Mouse (Mus musculus) cortical plate, adult 2 months (tissue): ENCODE results near the gene Fam192a.

Experiments
- CTCF ChIP-seq: fragments of 200-500 bp; IDR thresholded peaks from 2 replicates; pipeline ENCODE4 v1.5.1; 2011; ENCODE audit warnings: mild to moderate bottlenecking, control low read depth, low read length; ENCODE audit not compliant: insufficient read depth; ENCODE audit errors: extremely low read depth
- POLR2A ChIP-seq: fragments of 200-500 bp; IDR thresholded peaks from 2 replicates; pipeline ENCODE4 v1.6.1; 2011; ENCODE audit warnings: mild to moderate bottlenecking, low read length, control low read depth; ENCODE audit not compliant: insufficient read depth; ENCODE audit errors: extremely low read depth

GRCm38 (mm10) chr8:94566033-94566432 is 35.8 kb downstream of the Fam192a start:
- TF ChIP-seq POLR2A (no peak), CTCF (no peak)
